Mouse (Mus musculus) hindbrain, postnatal 0 days (tissue): ENCODE measurements around the gene 6820408C15Rik. TPM values are rescaled to one million over a fixed set of nuclear protein-coding genes. Genes with fewer than 3 reads are reported as not detected.

Source experiments
- ATAC-seq: fragments of 200-750 bp; cut with Nextera tagmentation; 2 replicates; pipeline ENCODE4 v1.8.0; 2017; ENCODE audit warnings: mild to moderate bottlenecking, moderate TSS enrichment, moderate library complexity
- DNase-seq: peaks from one replicate; pipeline ENCODE4 v3.0.0-alpha.2; 2015; ENCODE audit warnings: low spot score
- H3K27ac ChIP-seq: fragments of 300-500 bp; sonication (generic); 2 replicates; pipeline ENCODE4 v1.5.1; 2014; ENCODE audit warnings: mild to moderate bottlenecking
- H3K27me3 ChIP-seq: fragments of 300-500 bp; sonication (generic); 2 replicates; pipeline ENCODE4 v1.6.1; 2014; ENCODE audit warnings: low read length, mixed read lengths; ENCODE audit not compliant: insufficient read depth
- H3K36me3 ChIP-seq: fragments of 300-500 bp; sonication (generic); 2 replicates; pipeline ENCODE4 v1.6.1; 2014; ENCODE audit warnings: low read length, mixed read lengths; ENCODE audit not compliant: insufficient read depth
- H3K4me1 ChIP-seq: fragments of 300-500 bp; sonication (generic); 2 replicates; pipeline ENCODE4 v1.6.1; 2014; ENCODE audit warnings: antibody characterized with exemption, low read length, mixed read lengths; ENCODE audit not compliant: insufficient read depth
- H3K4me2 ChIP-seq: fragments of 300-500 bp; sonication (generic); 2 replicates; pipeline ENCODE4 v1.6.1; 2014; ENCODE audit warnings: low read depth, mild to moderate bottlenecking, low read length, moderate library complexity, mixed read lengths
- H3K4me3 ChIP-seq: fragments of 300-500 bp; sonication (generic); 2 replicates; pipeline ENCODE4 v1.5.1; 2014; ENCODE audit warnings: low read length
- H3K9ac ChIP-seq: fragments of 300-500 bp; sonication (generic); replicated peaks from 2 replicates; pipeline ENCODE4 v1.6.1; 2014; ENCODE audit warnings: mild to moderate bottlenecking, low read length, moderate library complexity, mixed read lengths
- H3K9me3 ChIP-seq: fragments of 300-500 bp; sonication (generic); 2 replicates; pipeline ENCODE4 v1.6.1; 2016; ENCODE audit warnings: low read length, mixed read lengths
- CTCF ChIP-seq: IDR thresholded peaks from 2 replicates; pipeline ENCODE4 v1.5.1; 2016; ENCODE audit warnings: antibody characterized with exemption, control low read depth, low read depth
- WGBS: fragments of 180-500 bp; shearing (Covaris S2); extraction: QIAGEN DNeasy Blood & Tissue Kit; methylation state at CpG from one replicate; pipeline ENCODE4 v1.1.7; 2014; 5-methylcytosine and 5-hydroxymethylcytosine counted together
- polyA plus RNA-seq: library from polyadenylated mRNA; unstranded; fragments of >200 nt; fragmentation: Nextera tagmentation; extraction: Ambion mirVana; gene quantifications from 2 replicates; pipeline ENCODE4 v1.2.1, GENCODE M21; 2015
- total RNA-seq: library from RNA; depleted of rRNA; stranded (reverse); fragments of >200 nt; gene quantifications from 2 replicates; pipeline ENCODE4 v1.2.3, GENCODE M21; 2014

The 6820408C15Rik gene
- total and polyA plus RNA-seq, 2 experiments from 2014 or later = 3.9 to 4.0 TPM

DNA sequence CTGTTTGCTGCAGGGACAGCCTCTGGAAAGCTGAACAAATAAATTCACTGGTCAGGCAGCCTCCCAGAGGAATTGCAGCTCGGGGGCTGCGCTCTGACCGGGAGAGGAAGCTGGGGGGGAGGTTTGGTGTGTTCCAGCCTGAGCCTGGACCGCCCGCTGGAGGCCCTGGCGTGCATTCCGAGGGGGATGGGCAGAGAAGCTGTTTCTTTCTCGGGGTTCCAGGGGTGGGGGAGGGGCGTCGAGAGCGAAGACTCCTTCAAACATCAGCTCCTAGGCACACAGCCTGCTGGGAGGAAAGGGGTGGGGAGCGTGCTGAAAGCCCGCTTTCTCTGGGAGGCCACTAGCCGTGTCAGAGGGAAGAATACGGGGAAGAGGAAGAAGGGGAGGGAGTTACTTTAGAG is 4.4 kb upstream of the 6820408C15Rik start:
- Histone ChIP-seq H3K27ac (peak overlapping the region; percentile 98), H3K36me3 (no peaks in the 10 kb centered on the region), H3K4me3 (peak overlapping the region; percentile 91), H3K4me1 (peaks cover 17% of the 10 kb centered on the region), H3K9me3 (no peaks in the 10 kb centered on the region), H3K27me3 (no peaks in the 10 kb centered on the region), H3K9ac (peak overlapping the region; percentile 41; the same call in 1 of the 2 replicates), H3K4me2 (peak overlapping the region; percentile 73)
- peak; percentile 89 for DNase-seq
- TF ChIP-seq CTCF = no peak
- ATAC-seq = peak; percentile 54
- 1% methylated on average over 15 of the region's 15 CpGs for WGBS

DNA sequence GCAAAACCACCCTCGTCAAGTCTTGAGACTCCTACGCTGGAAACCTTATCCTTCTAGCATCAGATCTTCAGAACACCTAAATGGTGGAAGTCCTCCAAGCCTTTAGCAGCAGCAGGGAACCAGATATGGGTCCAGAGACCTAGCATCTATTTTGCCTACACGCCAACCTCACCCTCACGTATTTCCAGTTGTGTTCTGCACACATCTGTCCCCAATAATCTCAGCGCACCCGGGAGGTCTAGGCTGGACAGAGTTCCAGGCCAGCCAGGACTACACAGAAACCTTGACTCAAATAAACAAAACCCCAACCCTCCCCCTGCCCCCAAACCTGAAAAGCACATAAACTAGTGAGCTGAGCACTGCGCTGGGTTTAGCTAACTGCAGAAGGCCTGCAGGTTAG is 3.9 kb upstream of the 6820408C15Rik start:
- Histone ChIP-seq H3K4me3 (peak overlapping the region; percentile 91), H3K4me2 (peak overlapping the region; percentile 73), H3K36me3 (no peaks in the 10 kb centered on the region), H3K9me3 (no peaks in the 10 kb centered on the region), H3K27me3 (no peaks in the 10 kb centered on the region), H3K27ac (peak overlapping the region; percentile 98), H3K4me1 (peaks cover 17% of the 10 kb centered on the region), H3K9ac (peak overlapping the region; percentile 41; the same call in 1 of the 2 replicates)
- ATAC-seq = no peak
- DNase-seq = no peak
- TF ChIP-seq CTCF = no peak
- WGBS = 10% methylated on average over 7 of the region's 7 CpGs

DNA sequence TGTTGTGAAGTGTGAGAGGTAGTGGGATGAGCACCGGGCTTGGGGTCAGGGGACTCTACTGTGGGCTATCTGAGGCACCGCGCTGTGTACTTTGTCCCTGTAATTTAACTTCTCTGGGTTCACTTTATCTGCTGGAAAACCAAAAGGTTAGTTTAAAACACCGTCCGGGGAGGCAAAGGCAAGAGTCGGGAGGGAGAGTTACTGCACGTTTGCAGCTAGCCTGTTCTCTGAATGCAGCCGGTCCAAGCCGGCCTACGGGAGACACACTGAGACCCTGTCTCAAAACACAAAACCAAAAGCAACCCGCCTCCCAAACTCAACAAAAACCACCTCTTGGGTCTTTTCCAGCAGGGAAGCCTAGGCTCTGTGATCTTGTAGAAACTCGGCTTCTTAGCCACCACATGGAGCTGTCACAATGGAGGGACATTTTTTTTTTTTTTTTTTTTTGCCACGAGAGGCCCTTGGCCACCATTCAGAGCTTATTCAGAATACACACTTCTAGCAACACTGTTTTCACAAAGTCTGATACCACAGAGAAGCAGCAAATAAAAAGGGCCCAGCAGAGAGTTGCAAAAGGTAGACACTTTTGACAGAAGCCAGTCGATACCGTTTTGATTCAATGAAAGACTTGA is 2.7 kb upstream of the 6820408C15Rik start:
- Histone ChIP-seq H3K4me3 (peak overlapping the region; percentile 91), H3K27ac (peak overlapping the region; percentile 98), H3K4me2 (peak overlapping the region; percentile 73), H3K4me1 (peaks cover 17% of the 10 kb centered on the region), H3K36me3 (no peaks in the 10 kb centered on the region), H3K27me3 (no peaks in the 10 kb centered on the region), H3K9ac (peak overlapping the region; percentile 97; the same call in 1 of the 2 replicates), H3K9me3 (no peaks in the 10 kb centered on the region)
- no peak for TF ChIP-seq CTCF
- WGBS = 5% methylated on average over 15 of the region's 15 CpGs
- DNase-seq (peak; percentile 60), ATAC-seq (no peak)

DNA sequence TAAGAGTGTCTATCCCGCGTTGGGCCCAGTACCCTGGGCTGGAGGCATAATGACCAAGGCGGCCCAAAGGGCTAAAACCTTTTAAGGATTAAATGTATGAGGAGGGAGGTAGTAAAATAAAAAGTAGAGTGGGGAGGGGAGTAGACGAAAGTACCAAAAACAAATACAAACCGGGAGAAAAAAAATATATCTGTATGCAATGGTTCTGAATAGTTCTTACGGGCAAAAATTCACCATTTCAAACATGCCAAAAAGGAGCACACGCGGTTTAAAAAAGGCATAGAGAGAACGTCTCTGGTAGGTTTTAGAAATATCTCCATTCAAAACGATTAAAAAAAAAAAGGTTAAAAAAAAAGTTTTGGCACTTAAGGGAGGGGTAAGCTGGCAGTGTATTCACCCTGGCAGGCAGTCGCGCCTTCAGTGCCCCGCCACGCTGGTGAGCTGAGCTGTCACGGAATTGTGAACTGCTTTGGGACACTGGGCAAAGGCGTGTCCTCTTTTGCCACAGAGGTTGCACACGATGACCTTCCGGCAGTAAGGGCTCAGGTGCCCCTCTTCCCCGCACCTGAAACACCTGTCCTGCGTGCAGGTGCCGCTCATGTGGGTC is 2.1 kb upstream of the 6820408C15Rik start:
- no peak for ATAC-seq
- no peak for TF ChIP-seq CTCF
- Histone ChIP-seq H3K4me2 (peak overlapping the region; percentile 73), H3K4me1 (peaks cover 17% of the 10 kb centered on the region), H3K36me3 (no peaks in the 10 kb centered on the region), H3K9ac (peak overlapping the region; percentile 97), H3K9me3 (no peaks in the 10 kb centered on the region), H3K27me3 (no peaks in the 10 kb centered on the region), H3K4me3 (peak overlapping the region; percentile 91), H3K27ac (peak overlapping the region; percentile 98)
- whole genome bisulfite sequencing = 3% methylated on average over 21 of the region's 21 CpGs
- no peak for DNase-seq

DNA sequence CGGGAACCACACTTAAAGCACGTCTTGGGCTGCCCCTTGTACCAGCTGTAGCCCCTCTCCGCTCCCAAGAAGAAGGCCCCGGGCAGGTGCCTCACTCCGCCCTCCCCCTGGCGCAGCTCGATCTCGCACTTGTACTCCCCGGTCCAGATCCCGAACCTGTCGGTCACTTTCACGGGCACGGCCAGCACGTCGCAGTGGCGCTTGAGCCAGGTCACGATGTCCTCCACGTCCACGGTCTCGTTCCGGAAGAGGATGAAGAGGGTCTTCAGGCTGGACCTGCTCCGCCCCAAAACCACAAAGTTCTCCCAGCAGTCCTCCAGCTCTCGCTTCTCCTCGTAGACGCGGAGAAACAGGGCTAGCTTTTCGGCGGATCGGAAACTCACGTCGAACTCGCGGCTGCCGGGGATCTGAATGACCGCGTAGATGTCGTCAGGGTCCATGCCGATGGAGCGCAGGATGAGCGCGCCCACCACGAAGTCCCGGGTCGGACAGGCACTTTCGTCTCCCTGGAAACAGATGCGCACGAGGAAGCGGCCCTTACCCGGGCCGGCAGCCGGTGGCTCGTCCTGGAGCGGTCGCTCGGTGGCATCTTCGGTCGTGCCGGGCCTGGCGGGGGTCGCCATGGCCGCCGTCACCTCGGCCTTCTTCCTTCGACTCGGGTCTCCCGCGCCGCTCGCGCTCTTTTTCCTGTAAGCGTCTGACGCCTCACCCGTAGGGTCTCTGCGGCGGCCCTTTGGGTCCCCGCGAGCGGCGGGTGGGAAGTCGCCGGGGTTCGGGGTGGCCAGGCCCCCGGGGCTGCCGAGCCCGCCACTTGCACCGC is 1.4 kb upstream of the 6820408C15Rik start:
- TF ChIP-seq CTCF = no peak
- 1% methylated on average over 85 of the region's 86 CpGs for WGBS
- ATAC-seq = peak; percentile 25
- Histone ChIP-seq H3K9me3 (no peaks in the 10 kb centered on the region), H3K4me3 (peak overlapping the region; percentile 91), H3K27ac (peak overlapping the region; percentile 98), H3K9ac (peak overlapping the region; percentile 97), H3K27me3 (no peaks in the 10 kb centered on the region), H3K36me3 (no peaks in the 10 kb centered on the region), H3K4me2 (peak overlapping the region; percentile 73), H3K4me1 (peaks cover 17% of the 10 kb centered on the region)
- DNase-seq = peak; percentile 56

DNA sequence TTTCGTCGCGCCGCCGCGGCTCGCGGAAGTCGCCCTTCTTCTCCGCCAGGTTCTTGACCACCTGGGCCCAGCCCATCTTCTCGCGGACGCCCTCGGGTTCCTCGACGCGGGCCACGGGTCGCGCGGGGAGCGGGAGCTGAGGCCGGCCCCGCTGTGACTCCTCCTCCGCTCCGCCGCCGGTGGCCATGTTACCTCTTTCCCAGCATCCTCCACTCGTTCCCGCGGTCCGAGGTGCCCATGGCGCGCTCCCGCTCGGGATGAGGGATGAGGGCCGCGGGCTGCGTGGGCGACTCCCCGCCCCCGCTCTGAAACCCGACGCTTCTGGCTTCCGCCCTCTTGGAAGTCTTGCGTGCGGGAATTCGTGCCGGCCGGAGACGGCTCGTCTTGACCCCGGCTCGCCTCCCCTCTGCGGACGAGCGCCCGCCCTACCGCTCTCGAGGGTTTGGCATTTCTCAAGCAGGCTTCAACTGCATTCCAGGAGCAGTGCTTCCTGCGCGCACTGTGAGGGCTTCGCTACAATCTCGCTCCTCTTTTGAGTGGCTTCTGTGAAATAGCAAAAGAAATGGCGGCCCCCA is 709 bp upstream of the 6820408C15Rik start, which contains the start of gene Zcchc3:
Gene Zcchc3, minus strand, starts transcription at position 437 of the 575 bp plus-strand sequence.
- peak; percentile 94 for DNase-seq
- Histone ChIP-seq H3K9me3 (no peaks in the 10 kb centered on the region), H3K4me1 (peaks cover 17% of the 10 kb centered on the region), H3K9ac (peak within 1 kb of the TSS; percentile 97), H3K27ac (peak within 1 kb of the TSS; percentile 98), H3K4me2 (peak within 1 kb of the TSS; percentile 73), H3K36me3 (no peaks in the 10 kb centered on the region), H3K4me3 (peak within 1 kb of the TSS; percentile 91), H3K27me3 (no peaks in the 10 kb centered on the region)
- WGBS = under 1% methylated on average over 65 of the region's 65 CpGs
- TF ChIP-seq CTCF = no peak
- peak; percentile 87 for ATAC-seq
